Mouse (Mus musculus): ENCODE measurements around the gene Prim1. TPM values are rescaled to one million over a fixed set of nuclear protein-coding genes. Genes with fewer than 3 reads are reported as not detected.
A peak's percentile ranks its signal among the peaks of the same experiment; 100 is the strongest.

Gene Prim1
- total RNA-seq (2021): 1 to 10 TPM; 1.6 to 2.7 TPM

DNA sequence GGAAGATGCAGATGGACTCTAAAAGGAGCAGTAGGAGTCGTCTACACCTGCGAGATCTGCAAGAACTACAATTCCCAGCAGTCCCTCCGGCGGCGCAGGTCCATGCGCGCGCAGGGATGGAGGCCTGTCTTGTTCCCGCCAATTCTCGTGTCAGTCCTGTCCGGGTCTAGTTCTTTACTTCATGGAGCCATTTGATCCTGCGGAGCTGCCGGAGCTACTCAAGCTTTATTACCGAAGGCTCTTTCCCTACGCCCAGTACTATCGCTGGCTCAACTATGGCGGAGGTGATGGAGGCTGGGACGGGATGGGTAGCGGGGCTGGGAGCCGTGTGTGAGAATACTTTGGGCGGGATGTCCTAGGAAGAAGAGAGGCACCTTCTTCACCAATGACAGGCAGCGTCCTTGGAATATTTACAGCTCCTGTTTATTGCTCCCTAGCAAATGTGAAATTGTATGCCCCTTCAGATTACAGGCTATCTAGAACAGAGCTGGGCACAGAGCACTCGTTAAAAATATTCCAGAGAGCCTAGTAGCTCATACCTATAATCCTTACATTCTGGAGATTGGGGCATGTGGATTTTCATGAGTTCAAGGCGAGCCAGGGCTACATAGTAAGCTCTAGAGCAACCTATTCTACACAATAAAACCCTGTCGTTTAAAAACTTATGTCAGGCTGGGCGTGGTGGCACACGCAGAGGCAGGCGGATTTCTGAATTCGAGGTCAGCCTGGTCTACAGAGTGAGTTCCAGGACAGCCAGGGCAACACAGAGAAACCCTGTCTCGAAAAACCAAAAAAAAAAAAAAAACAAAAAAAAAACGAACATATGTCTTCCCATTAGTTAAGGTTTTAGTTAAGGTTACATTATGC lies at the start of gene Prim1:
TSS of gene Prim1 (plus strand) at position 101 of the 867 bp plus-strand sequence.
- intact Hi-C loops (cut with DNase I): no loop called here
- DNase-seq: peak; percentile 75

GRCm38 (mm10) chr10:127966506-127966905 lies 48.5 kb upstream of the Prim1 start:
- no peak for DNase-seq
- intact Hi-C loops (cut with DNase I): no loop called here

- DNase-seq: no peak
- intact Hi-C loops (cut with DNase I): no loop called here
These were observed 45.1 kb upstream of the Prim1 start for GRCm38 (mm10) chr10:127969820-127970219.

DNA sequence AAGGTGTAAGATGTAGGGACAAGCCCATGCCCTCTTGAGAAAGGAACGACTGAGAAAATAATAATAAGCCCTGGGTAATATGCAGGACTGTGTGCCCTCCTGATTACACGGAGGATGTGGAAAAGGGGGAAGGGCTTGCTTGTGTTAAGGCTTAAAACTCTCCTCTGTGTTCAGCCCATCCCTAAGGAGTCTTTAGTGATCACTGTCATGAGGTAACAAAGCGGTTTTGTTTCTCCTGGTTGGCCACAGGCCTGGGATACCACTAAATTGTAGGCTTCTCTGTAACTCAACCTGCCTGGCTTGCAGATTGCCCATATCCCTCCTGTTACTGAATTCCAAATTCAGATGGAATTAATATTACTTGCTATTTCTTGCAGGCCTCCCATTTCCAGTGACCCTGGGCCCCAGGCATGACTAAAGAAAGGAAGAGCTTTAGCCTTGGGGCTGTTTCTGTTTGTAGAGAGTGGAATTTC lies 44.6 kb upstream of the Prim1 start:
- DNase-seq: no peak
- intact Hi-C loops (cut with DNase I): no loop called here

- intact Hi-C loops (cut with DNase I): no loop called here
- no peak for DNase-seq
These were observed 43.8 kb upstream of the Prim1 start for GRCm38 (mm10) chr10:127971135-127971534.

DNA sequence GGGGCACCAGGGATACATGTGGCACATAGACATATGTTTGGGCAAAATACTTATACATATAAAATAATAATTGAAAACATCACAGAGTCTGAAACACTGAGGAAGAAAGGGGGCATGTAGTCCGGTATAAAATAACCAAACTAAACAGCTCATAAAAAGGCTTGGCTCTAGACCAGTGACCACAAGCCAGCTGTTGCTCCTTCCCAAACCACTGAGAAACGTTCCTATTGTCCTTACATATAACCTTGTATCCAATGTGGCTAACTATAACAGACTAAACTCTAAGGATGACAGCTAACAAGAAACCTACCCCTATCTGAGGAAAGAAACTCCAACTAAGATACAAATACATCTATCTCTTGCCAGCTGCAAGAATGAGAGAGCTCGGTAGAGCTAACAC lies 40.9 kb upstream of the Prim1 start:
- intact Hi-C loops (cut with DNase I): no loop called here

GRCm38 (mm10) chr10:127975503-127975902 lies 39.5 kb upstream of the Prim1 start:
- intact Hi-C loops (cut with DNase I): no loop called here

More for the DNA sequence above, 40.9 kb upstream of the Prim1 start:
- no peak for DNase-seq

GRCm38 (mm10) chr10:127984650-127985049 lies 30.3 kb upstream of the Prim1 start:
- no peak for DNase-seq
- intact Hi-C loops (cut with DNase I): no loop called here

More at GRCm38 (mm10) chr10:127975503-127975902, 39.5 kb upstream of the Prim1 start:
- DNase-seq: no peak

GRCm38 (mm10) chr10:127985601-127986000 lies 29.4 kb upstream of the Prim1 start:
- intact Hi-C loops (cut with DNase I): no loop called here
- DNase-seq: no peak

- intact Hi-C loops (cut with DNase I): no loop called here
These were observed 18.3 kb upstream of the Prim1 start for GRCm38 (mm10) chr10:127996690-127997089.

DNA sequence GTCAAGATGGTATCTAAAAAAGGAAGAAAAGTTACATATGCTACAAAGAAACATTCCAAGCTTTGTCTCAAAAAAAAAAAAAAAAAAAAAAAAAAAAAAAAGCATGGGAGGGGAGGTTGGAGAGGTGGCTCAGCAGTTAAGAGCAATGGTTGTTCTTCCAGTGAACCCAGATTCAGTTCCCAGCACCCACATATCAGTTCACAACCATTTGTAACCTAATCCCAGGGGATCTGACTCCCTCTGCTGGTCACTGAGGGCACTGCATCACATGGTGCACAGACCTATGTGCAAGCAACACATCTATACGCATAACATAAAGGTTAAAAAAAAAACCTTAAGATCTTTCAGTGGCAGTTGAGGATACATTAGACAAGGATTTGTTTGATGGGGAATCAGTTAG lies 16.7 kb upstream of the Prim1 start:
- no peak for DNase-seq
- intact Hi-C loops (cut with DNase I): no loop called here

More at GRCm38 (mm10) chr10:127996690-127997089, 18.3 kb upstream of the Prim1 start:
- no peak for DNase-seq

DNA sequence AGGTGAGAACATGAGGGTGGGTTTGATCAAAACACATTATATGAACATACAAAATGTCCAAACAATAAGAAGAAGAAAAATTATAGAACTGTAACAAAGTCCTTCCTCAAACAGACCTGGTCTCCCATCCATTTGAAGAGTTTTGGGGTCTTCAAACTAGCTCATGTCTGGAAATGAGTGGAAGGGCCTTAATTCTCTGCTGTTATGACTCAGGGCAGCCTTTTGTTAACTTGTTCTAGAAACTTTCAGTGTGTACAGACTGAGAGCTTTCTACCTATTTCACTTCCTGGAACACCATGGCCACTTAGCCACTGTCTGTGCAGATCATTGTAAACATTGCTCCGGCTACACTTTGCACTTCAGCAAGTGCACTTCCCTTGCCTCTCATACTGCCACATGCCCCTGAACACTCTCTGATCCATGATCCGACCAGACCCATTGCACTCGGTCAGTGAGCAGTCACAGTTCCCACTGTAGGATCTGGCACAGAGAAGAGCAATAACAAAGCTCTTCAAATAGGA lies 11.6 kb upstream of the Prim1 start:
- intact Hi-C loops (cut with DNase I): no loop called here
- no peak for DNase-seq

- intact Hi-C loops (cut with DNase I): loop anchor here (5.0 kb wide), 2 partner anchors 268 to 328 kb away; partner anchors contain the start of gene Zbtb39
- no peak for DNase-seq
These were observed 10.1 kb upstream of the Prim1 start for GRCm38 (mm10) chr10:128004918-128005317.

DNA sequence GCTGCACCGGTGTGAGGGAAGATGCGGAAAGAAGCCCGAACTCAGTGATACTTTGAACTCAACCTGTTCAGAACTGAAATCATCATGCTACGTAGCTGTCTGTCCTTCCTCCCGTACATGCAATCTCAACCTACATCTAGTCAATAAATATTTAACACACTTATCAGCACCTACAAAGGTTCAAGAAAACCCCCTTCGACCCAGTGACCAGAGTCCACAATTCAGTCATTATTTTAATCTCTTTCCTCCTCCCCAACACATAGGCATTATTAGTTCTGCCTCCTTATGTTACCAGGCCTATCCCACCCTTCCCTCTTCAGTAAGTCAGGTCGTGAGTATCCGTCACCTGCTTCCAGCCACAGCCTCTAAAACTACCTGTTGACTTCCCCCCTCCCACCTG lies 9.5 kb upstream of the Prim1 start:
- intact Hi-C loops (cut with DNase I): loop anchor here (5.0 kb wide), 2 partner anchors 268 to 328 kb away; partner anchors contain the start of gene Zbtb39

DNA sequence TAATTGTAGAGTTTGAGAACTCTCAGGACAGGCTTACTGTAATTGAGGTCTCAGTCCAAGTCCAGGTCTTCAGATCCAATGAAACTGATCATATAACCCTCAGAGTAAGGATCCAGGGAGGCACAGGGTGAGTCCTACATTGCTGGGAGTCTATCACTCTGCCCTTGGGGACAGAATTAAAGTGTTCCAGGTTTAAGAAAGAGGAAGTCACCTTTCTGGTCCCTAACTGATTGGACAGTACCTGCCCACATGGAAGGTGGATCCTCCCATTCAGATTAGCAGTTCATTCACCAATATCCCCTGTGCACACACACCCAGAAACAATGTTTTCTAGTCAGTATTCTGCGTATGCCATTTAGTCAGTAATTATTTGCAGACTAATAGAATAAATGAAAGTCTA lies 7.5 kb upstream of the Prim1 start, which contains the start of gene Hsd17b6:
TSS of gene Hsd17b6 (minus strand) at position 166 of the 400 bp plus-strand sequence.
- intact Hi-C loops (cut with DNase I): loop anchor here (5.0 kb wide), 2 partner anchors 270 to 330 kb away; partner anchors contain the start of gene Zbtb39
- DNase-seq: no peak

More for the DNA sequence above, 9.5 kb upstream of the Prim1 start:
- DNase-seq: no peak

GRCm38 (mm10) chr10:128008207-128008889 lies 6.6 kb upstream of the Prim1 start:
- peak; percentile 77 to 82 for DNase-seq
- intact Hi-C loops (cut with DNase I): loop anchor here (1.0 to 5.0 kb wide), 4 partner anchors 52 to 331 kb away; partner anchors contain the start of gene Zbtb39

- no peak for DNase-seq
- intact Hi-C loops (cut with DNase I): loop anchor here (5.0 kb wide), 2 partner anchors 272 to 332 kb away; partner anchors contain the start of gene Zbtb39
These were observed 5.2 kb upstream of the Prim1 start for GRCm38 (mm10) chr10:128009735-128010134.

- DNase-seq: no peak
- intact Hi-C loops (cut with DNase I): no loop called here
These were observed 7.2 kb downstream of the Prim1 start for GRCm38 (mm10) chr10:128022196-128022595.

DNA sequence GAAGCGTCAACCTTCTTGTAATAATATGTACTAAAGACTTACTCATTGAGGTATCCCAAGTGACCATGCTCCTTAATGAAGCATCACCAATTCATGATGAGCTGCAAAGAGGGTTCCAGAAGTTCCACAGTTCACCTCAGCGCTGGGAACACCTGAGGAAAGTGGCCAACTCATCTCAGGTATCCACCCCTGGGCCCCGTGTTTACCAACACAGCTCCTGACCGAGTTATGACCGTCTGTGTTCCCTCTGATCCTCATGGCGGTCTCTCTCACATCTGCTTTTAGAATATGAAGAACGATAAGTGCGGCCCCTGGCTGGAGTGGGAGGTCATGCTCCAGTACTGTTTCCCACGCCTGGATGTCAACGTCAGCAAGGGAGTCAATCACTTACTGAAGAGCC lies 8.5 kb downstream of the Prim1 start:
- DNase-seq: no peak
- intact Hi-C loops (cut with DNase I): no loop called here

DNA sequence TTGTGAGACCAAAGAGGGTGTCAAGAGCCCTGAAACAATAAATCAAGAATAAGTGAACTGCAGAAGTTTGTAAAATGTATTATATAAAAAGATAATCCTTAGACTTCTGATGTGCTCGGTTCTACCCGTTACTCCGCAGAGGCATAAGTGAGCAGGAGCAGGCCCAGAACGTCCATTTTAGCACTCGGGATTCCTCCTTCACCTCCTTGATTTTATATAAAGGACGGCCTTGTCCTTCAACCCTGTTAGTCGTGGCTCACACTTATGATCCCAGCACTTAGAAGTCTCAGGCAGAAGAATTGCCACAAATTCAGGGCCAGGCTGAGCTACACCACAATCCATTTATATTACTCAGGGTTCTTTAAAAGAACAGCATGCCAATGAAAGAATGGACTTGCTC lies 15.0 kb downstream of the Prim1 start:
- intact Hi-C loops (cut with DNase I): no loop called here
- DNase-seq: no peak

DNA sequence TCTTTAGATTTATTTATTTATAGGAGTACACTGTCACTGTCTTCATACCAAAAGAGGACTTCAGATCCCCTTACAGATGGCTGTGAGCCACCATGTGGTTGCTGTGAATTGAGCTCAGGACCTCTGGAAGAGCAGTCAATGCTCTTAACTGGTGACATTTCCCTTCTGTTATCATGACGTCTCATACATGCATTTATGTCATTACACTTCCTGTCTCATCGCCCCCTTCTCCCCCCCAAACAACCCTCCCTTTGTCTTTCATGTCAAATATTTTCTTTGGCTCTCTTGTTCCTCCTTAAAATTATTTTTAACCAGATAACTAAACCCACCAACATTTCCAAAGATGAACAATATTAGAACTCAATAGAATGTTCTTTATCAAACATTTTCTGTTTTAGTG lies 15.9 kb downstream of the Prim1 start:
- DNase-seq: no peak
- intact Hi-C loops (cut with DNase I): no loop called here
